Mouse (Mus musculus): ENCODE measurements at regions not wholly inside any gene's neighbourhood (a gene's known extent, or its start where the extent isn't known, plus 50 kb on each side); places are given as distances from the start of the nearest gene placed in this dataset.

GRCm38 (mm10) chr7:37395881-37396513, 377.4 kb downstream of the Zfp536 start:
- WGBS: 59% methylated on average over 13 of the region's 13 CpGs

GRCm38 (mm10) chr7:37403483-37403882, 370.0 kb downstream of the Zfp536 start:
- WGBS: 91% methylated on average over 2 of the region's 2 CpGs
- no peak for ATAC-seq
- Histone ChIP-seq H3K9me3 (ENCODE audit: control insufficient read depth, low read length) (no peaks in the 10 kb centered on the region), H3K27ac (ENCODE audit: low read length) (no peak overlapping the region), H3K4me2 (ENCODE audit: low read length) (no peak overlapping the region), H3K36me3 (ENCODE audit: control insufficient read depth, insufficient read depth) (no peaks in the 10 kb centered on the region), H3K27me3 (replicated peaks; ENCODE audit: control insufficient read depth, insufficient read depth, low read length) (no peaks in the 10 kb centered on the region), H3K9ac (replicated peaks; ENCODE audit: low read depth, low read length) (no peak overlapping the region), H3K4me3 (replicated peaks; ENCODE audit: low read length) (no peak overlapping the region), H3K4me1 (replicated peaks; ENCODE audit: control insufficient read depth, insufficient read depth, low read length) (no peaks in the 10 kb centered on the region)

More at GRCm38 (mm10) chr7:37395881-37396513, 377.4 kb downstream of the Zfp536 start:
- ATAC-seq: peak; percentile 22; the same call in 1 of the 2 replicates
- no peak overlapping the region for H3K27ac ChIP-seq (ENCODE audit: low read length)
- no peaks in the 10 kb centered on the region for H3K27me3 ChIP-seq (replicated peaks; ENCODE audit: control insufficient read depth, insufficient read depth, low read length)
- H3K9ac ChIP-seq (replicated peaks; ENCODE audit: low read depth, low read length): no peak overlapping the region
- no peaks in the 10 kb centered on the region for H3K36me3 ChIP-seq (ENCODE audit: control insufficient read depth, insufficient read depth)
- peak overlapping the region; percentile 22 for H3K4me2 ChIP-seq (ENCODE audit: low read length)
- no peaks in the 10 kb centered on the region for H3K9me3 ChIP-seq (ENCODE audit: control insufficient read depth, low read length)
- H3K4me3 ChIP-seq (replicated peaks; ENCODE audit: low read length): no peak overlapping the region
- H3K4me1 ChIP-seq (replicated peaks; ENCODE audit: control insufficient read depth, insufficient read depth, low read length): peaks cover 25% of the 10 kb centered on the region

- Histone ChIP-seq H3K4me2 (ENCODE audit: low read length) (no peak overlapping the region), H3K4me1 (replicated peaks; ENCODE audit: control insufficient read depth, insufficient read depth, low read length) (no peaks in the 10 kb centered on the region; the same call in 1 of the 2 replicates), H3K4me3 (replicated peaks; ENCODE audit: low read length) (no peak overlapping the region), H3K9me3 (ENCODE audit: control insufficient read depth, low read length) (no peaks in the 10 kb centered on the region), H3K27me3 (replicated peaks; ENCODE audit: control insufficient read depth, insufficient read depth, low read length) (no peaks in the 10 kb centered on the region), H3K9ac (replicated peaks; ENCODE audit: low read depth, low read length) (no peak overlapping the region), H3K27ac (ENCODE audit: low read length) (no peak overlapping the region), H3K36me3 (ENCODE audit: control insufficient read depth, insufficient read depth) (no peaks in the 10 kb centered on the region)
- WGBS: 29% methylated on average over 4 of the region's 4 CpGs
- no peak for ATAC-seq
These were observed 360.1 kb downstream of the Zfp536 start for GRCm38 (mm10) chr7:37413350-37413749.

GRCm38 (mm10) chr7:37421704-37422103, 351.7 kb downstream of the Zfp536 start:
- H3K36me3 ChIP-seq (ENCODE audit: control insufficient read depth, insufficient read depth): no peaks in the 10 kb centered on the region
- WGBS: 83% methylated on average over 10 of the region's 10 CpGs
- H3K4me3 ChIP-seq (replicated peaks; ENCODE audit: low read length): no peak overlapping the region
- H3K27ac ChIP-seq (ENCODE audit: low read length): no peak overlapping the region
- H3K4me2 ChIP-seq (ENCODE audit: low read length): no peak overlapping the region
- no peaks in the 10 kb centered on the region for H3K27me3 ChIP-seq (replicated peaks; ENCODE audit: control insufficient read depth, insufficient read depth, low read length)
- no peak for ATAC-seq
- no peak overlapping the region for H3K9ac ChIP-seq (replicated peaks; ENCODE audit: low read depth, low read length)
- H3K4me1 ChIP-seq (replicated peaks; ENCODE audit: control insufficient read depth, insufficient read depth, low read length): no peaks in the 10 kb centered on the region
- H3K9me3 ChIP-seq (ENCODE audit: control insufficient read depth, low read length): no peaks in the 10 kb centered on the region

Measured in forebrain, embryonic 16.5 days (tissue).